Mouse (Mus musculus) heart, embryonic 14.5 days (tissue): Measurements from ENCODE around the gene Ccdc34. TPM values are rescaled to one million over a fixed set of nuclear protein-coding genes. Genes with fewer than 3 reads are reported as not detected.

Source experiments
- ATAC-seq: fragments of 200-750 bp; cut with Nextera tagmentation; 2 replicates; pipeline ENCODE4 v1.8.0; 2017; ENCODE audit warnings: low read depth, moderate TSS enrichment; ENCODE audit not compliant: insufficient number of reproducible peaks, insufficient read depth, low FRiP score
- H3K27ac ChIP-seq, 2 experiments: fragments of 200-500 bp in 1 of 2; fragments of 300-500 bp in 1 of 2; sonication (generic) in 1 of 2; replicated peaks in 1 of 2; 2 replicates each; pipeline ENCODE4 v1.5.1; 2012 to 2014; ENCODE audit warnings: low read depth in 2 of 2, low read length in 2 of 2, control low read depth in 1 of 2, mild to moderate bottlenecking in 1 of 2, mixed read lengths in 1 of 2; ENCODE audit not compliant: control insufficient read depth in 1 of 2, insufficient read depth in 1 of 2
- H3K27me3 ChIP-seq: fragments of 300-500 bp; sonication (generic); 2 replicates; pipeline ENCODE4 v1.6.1; 2014; ENCODE audit warnings: mild to moderate bottlenecking, low read length, control low read depth; ENCODE audit not compliant: control insufficient read depth, insufficient read depth
- H3K36me3 ChIP-seq: fragments of 300-500 bp; sonication (generic); 2 replicates; pipeline ENCODE4 v1.6.1; 2014; ENCODE audit warnings: mild to moderate bottlenecking, control low read depth, low read length, mixed read lengths; ENCODE audit not compliant: control insufficient read depth, insufficient read depth
- H3K4me1 ChIP-seq, 2 experiments: fragments of 200-500 bp in 1 of 2; fragments of 300-500 bp in 1 of 2; sonication (generic) in 1 of 2; 2 replicates each; pipeline ENCODE4 v1.6.1; 2012 to 2014; ENCODE audit warnings: low read length in 2 of 2, control low read depth in 1 of 2, mixed read lengths in 1 of 2; ENCODE audit not compliant: control insufficient read depth in 2 of 2, insufficient read depth in 2 of 2
- H3K4me2 ChIP-seq: fragments of 300-500 bp; sonication (generic); 2 replicates; pipeline ENCODE4 v1.6.1; 2014; ENCODE audit warnings: mild to moderate bottlenecking, low read length
- H3K4me3 ChIP-seq, 2 experiments: fragments of 200-500 bp in 1 of 2; fragments of 300-500 bp in 1 of 2; sonication (generic) in 1 of 2; 2 replicates each; pipeline ENCODE4 v1.5.1; 2012 to 2014; ENCODE audit warnings: low read length in 2 of 2, mild to moderate bottlenecking in 2 of 2, control low read depth in 1 of 2, low read depth in 1 of 2, moderate library complexity in 1 of 2; ENCODE audit not compliant: control insufficient read depth in 1 of 2, insufficient read depth in 1 of 2
- H3K9ac ChIP-seq: fragments of 300-500 bp; sonication (generic); 2 replicates; pipeline ENCODE4 v1.6.1; 2014; ENCODE audit warnings: mild to moderate bottlenecking, low read length
- H3K9me3 ChIP-seq: fragments of 300-500 bp; sonication (generic); 2 replicates; pipeline ENCODE4 v1.6.1; 2016; ENCODE audit warnings: low read length, control low read depth; ENCODE audit not compliant: control insufficient read depth
- WGBS: fragments of 180-500 bp; shearing (Covaris S2); extraction: QIAGEN DNeasy Blood & Tissue Kit; methylation state at CpG from one replicate; pipeline ENCODE4 v1.1.7; 2014; 5-methylcytosine and 5-hydroxymethylcytosine counted together
- polyA plus RNA-seq: library from polyadenylated mRNA; unstranded; fragments of >200 nt; fragmentation: Nextera tagmentation; extraction: Ambion mirVana; gene quantifications from 2 replicates; pipeline ENCODE4 v1.2.1, GENCODE M21; 2014

The Ccdc34 gene
- polyA plus RNA-seq, 1 experiment from 2014 or later, result 25.4 TPM

- 17% methylated on average over 12 of the region's 12 CpGs for WGBS
- Histone ChIP-seq H3K36me3 (peaks cover 23% of the 10 kb centered on the region), H3K9ac (no peak overlapping the region), H3K27ac (peak overlapping the region; percentile 12 to 21; a peak in 1 of 4 replicates), H3K9me3 (no peaks in the 10 kb centered on the region), H3K27me3 (no peaks in the 10 kb centered on the region), H3K4me2 (peak overlapping the region; percentile 39), H3K4me1 (peaks cover 7 to 22% of the 10 kb centered on the region in 2 experiments), H3K4me3 (no peak overlapping the region)
- ATAC-seq, result no peak
Measured at GRCm38 (mm10) chr2:109996411-109996810, 21.2 kb upstream of the Ccdc34 start.

DNA sequence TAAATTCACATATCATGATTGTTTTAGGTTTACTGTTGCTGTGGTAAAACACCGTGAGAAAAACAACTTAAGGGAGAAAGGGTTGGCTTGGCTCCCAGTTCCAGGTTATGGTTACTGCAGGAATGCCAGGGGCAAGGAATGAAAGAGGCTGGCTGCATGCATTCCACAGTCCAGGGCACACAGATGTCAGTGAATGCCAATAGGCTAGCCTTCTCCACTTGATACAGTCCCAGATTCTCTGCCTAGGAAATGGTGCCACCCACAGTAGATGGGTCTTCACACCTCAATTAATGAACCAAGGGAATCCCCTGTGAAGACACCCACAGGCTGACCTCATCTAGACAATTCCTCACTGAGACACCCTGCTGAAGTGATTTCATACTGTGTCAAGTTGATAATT is 12.9 kb upstream of the Ccdc34 start:
- WGBS, result 35% methylated on average over 1 of the region's 1 CpGs
- no peak overlapping the region for H3K27ac ChIP-seq
- H3K4me2 ChIP-seq, result no peak overlapping the region
- no peaks in the 10 kb centered on the region for H3K27me3 ChIP-seq
- H3K36me3 ChIP-seq, result peaks cover 77% of the 10 kb centered on the region
- no peak overlapping the region for H3K9ac ChIP-seq
- no peaks in the 10 kb centered on the region for H3K4me1 ChIP-seq
- no peak for ATAC-seq
- no peaks in the 10 kb centered on the region for H3K9me3 ChIP-seq
- H3K4me3 ChIP-seq, result no peak overlapping the region

DNA sequence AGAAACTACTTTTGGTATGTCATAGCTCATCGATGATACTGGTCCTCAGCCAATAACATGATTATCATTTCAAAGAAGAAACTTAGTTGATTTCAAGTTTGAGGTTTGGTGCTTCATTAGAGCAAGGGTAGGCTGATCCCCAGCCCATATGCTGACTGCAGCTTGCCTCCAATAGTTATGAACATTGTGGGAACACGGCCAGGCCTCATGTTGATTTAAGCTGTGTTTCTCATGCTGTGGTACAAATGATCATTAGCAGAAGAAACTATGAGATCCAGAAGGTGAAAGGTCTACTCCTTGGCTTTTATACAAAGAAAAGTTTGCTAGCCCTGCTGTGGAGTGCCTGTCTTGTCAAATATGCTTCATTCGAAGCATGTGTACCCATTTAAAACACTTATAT is 12.5 kb upstream of the Ccdc34 start:
- Histone ChIP-seq H3K27me3 (no peaks in the 10 kb centered on the region), H3K9ac (no peak overlapping the region), H3K4me1 (no peaks in the 10 kb centered on the region), H3K4me2 (no peak overlapping the region), H3K9me3 (no peaks in the 10 kb centered on the region), H3K36me3 (peaks cover 75% of the 10 kb centered on the region), H3K4me3 (no peak overlapping the region), H3K27ac (no peak overlapping the region)
- 76% methylated on average over 3 of the region's 3 CpGs for WGBS
- ATAC-seq, result no peak

DNA sequence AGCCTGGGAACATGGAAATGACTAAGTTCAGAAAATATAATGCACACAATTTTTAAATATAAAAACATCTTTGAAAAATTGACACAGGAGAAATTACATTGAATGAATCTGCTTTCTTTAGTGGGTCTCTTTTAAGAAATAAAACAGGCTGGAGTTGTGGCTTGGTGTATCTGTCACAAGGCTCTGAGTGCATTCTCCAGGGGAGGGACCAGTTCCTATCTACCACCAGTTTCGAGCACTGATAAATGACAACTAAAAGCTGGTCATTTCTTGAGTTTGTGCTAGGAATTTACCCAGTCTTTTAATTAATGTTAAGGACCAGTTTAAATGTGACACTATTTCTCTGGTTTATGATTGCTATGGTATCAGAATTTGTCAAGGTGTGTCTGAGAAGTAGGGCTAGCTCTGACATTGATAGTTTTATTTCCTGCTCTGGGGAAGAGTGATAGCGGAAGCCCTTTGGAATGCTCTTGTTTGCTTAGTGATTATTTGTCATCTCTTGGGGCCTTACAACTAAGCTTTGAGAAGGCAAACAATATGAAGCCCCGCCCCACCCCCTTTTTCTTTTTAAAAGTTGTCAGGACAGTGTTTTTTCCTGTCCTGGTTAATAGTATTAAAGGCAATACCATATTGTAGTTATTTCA is 11.9 kb upstream of the Ccdc34 start:
- ATAC-seq, result no peak
- Histone ChIP-seq H3K27ac (no peak overlapping the region; a peak in 1 of 4 replicates), H3K27me3 (no peaks in the 10 kb centered on the region), H3K4me1 (no peaks in the 10 kb centered on the region), H3K9me3 (no peaks in the 10 kb centered on the region), H3K9ac (no peak overlapping the region), H3K36me3 (peaks cover 71% of the 10 kb centered on the region), H3K4me3 (no peak overlapping the region), H3K4me2 (no peak overlapping the region)
- WGBS, result 62% methylated on average over 3 of the region's 3 CpGs

DNA sequence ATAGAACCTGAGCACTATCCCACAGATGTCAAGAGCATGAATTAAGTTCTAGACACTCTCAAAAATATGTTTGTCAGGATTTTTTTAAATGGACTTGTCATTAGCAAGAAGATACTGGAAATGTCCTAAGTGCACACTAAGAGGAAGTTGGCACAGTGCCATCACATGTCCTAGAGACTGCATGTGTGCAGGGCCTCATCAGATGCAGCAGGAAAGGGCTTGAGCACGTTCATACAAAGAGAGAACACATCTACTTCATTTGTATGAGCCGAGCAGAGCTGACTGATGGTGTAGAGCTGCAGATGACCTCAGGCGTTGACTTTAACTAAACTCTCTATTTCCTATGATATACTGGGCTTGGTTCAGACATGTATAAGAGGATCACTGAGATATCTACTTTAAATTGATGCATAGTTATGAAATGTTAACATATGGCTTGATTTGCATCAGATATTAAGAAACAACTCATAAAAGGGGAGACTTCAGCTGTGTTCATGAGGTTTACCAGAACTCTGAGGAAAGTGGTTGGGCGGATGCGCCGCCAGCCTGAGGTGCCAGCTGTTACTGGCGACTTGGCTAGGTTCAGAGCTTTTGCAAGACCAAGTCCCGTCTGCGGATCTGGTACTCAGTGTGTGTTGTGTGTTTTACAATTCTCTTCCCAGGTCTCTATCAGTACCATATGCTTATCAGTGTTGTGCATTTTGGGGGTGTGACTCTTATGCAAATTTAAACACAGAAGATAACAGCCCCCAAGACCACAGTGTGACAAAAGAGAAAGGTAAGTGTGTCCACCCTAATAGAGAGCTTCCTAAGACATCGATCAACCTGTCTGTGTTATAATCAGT is 10.0 kb upstream of the Ccdc34 start:
- H3K9me3 ChIP-seq, result no peaks in the 10 kb centered on the region

GRCm38 (mm10) chr2:110009449-110009848 is 8.2 kb upstream of the Ccdc34 start:
- no peak overlapping the region for H3K9ac ChIP-seq
- H3K9me3 ChIP-seq, result no peaks in the 10 kb centered on the region
- H3K4me3 ChIP-seq, result no peak overlapping the region
- peaks cover 77% of the 10 kb centered on the region for H3K36me3 ChIP-seq
- H3K4me2 ChIP-seq, result no peak overlapping the region
- no peak overlapping the region for H3K27ac ChIP-seq
- H3K4me1 ChIP-seq, result no peaks in the 10 kb centered on the region
- no peak for ATAC-seq
- H3K27me3 ChIP-seq, result no peaks in the 10 kb centered on the region

More for the DNA sequence above, 10.0 kb upstream of the Ccdc34 start:
- Histone ChIP-seq H3K9ac (no peak overlapping the region), H3K36me3 (peaks cover 72% of the 10 kb centered on the region), H3K4me1 (no peaks in the 10 kb centered on the region), H3K27me3 (no peaks in the 10 kb centered on the region), H3K4me2 (no peak overlapping the region), H3K27ac (no peak overlapping the region), H3K4me3 (no peak overlapping the region)
- ATAC-seq, result no peak
- 87% methylated on average over 10 of the region's 10 CpGs for WGBS

DNA sequence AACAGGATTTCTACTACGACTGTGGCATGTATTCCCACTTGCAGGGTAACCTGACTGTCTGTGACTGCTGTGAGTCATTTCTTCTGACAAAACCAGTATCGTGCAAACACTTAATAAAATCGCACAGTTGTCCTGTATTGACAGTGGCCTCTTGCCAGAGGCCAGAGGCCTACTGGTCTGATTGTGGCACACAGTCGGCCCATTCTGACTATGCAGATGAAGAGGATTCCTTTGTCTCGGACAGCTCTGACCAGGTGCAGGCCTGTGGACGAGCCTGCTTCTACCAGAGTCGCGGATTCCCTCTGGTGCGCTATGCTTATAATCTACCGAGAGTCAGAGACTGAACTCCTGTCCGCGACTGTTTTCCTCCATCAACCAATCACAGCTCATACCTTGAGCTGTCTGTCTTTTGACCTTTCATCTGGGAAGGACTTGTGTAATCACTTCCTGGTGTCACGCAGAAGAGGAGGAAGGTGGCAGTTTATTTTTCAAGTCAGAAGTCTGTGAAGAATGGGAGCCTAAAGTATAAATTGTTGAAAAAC is 5.4 kb upstream of the Ccdc34 start:
- Histone ChIP-seq H3K4me2 (no peak overlapping the region), H3K9ac (no peak overlapping the region), H3K4me1 (no peaks in the 10 kb centered on the region), H3K27ac (no peak overlapping the region), H3K27me3 (no peaks in the 10 kb centered on the region), H3K9me3 (no peaks in the 10 kb centered on the region), H3K36me3 (peaks cover 51% of the 10 kb centered on the region), H3K4me3 (no peak overlapping the region)
- 85% methylated on average over 13 of the region's 13 CpGs for WGBS
- no peak for ATAC-seq
